Mouse (Mus musculus) embryonic facial prominence, embryonic 10.5 days (tissue): ENCODE data around the gene Stat2. TPM values are rescaled to one million over a fixed set of nuclear protein-coding genes. Genes with fewer than 3 reads are reported as not detected.
A peak's percentile ranks its signal among the peaks of the same experiment; 100 is the strongest.
"Not testable (repeated sequence)": the region's sequence is repeated elsewhere in the genome, so short reads cannot be mapped to it uniquely, and the experiment has no call there.

Experiments used
- DNase-seq: peaks from one replicate; pipeline ENCODE4 v3.0.0-alpha.2; 2017; ENCODE audit warnings: low spot score
- H3K27ac ChIP-seq: fragments of 300-500 bp; sonication (generic); replicated peaks from 2 replicates; pipeline ENCODE4 v1.5.1; 2016; ENCODE audit warnings: mild to moderate bottlenecking
- H3K27me3 ChIP-seq: fragments of 300-500 bp; sonication (generic); replicated peaks from 2 replicates; pipeline ENCODE4 v1.6.1; 2016; ENCODE audit warnings: low read depth, mild to moderate bottlenecking; ENCODE audit not compliant: poor library complexity, severe bottlenecking
- H3K36me3 ChIP-seq: fragments of 300-500 bp; sonication (generic); replicated peaks from 2 replicates; pipeline ENCODE4 v1.6.1; 2016; ENCODE audit warnings: mild to moderate bottlenecking, moderate library complexity
- H3K4me1 ChIP-seq: fragments of 300-500 bp; sonication (generic); 2 replicates; pipeline ENCODE4 v1.6.1; 2016
- H3K4me3 ChIP-seq: fragments of 300-500 bp; sonication (generic); 2 replicates; pipeline ENCODE4 v1.5.1; 2016; ENCODE audit warnings: mild to moderate bottlenecking, moderate library complexity
- H3K9me3 ChIP-seq: fragments of 300-500 bp; sonication (generic); 2 replicates; pipeline ENCODE4 v1.6.1; 2016; ENCODE audit warnings: mild to moderate bottlenecking
- WGBS: fragments of 180-500 bp; shearing (Covaris S2); methylation state at CpG from one replicate; pipeline ENCODE4 v1.1.7; 2016; 5-methylcytosine and 5-hydroxymethylcytosine counted together
- polyA plus RNA-seq: library from polyadenylated mRNA; unstranded; fragments of >200 nt; fragmentation: Nextera tagmentation; extraction: Ambion mirVana; gene quantifications from 2 replicates; pipeline ENCODE4 v1.2.1, GENCODE M21; 2016

Gene Stat2
- polyA plus RNA-seq, 1 experiment from 2014 or later = 14.3 TPM

GRCm38 (mm10) chr10:128310902-128311301 lies 40.5 kb downstream of the Stat2 start:
- H3K27me3 ChIP-seq = no peaks in the 10 kb centered on the region
- WGBS = 89% methylated on average over 4 of the region's 4 CpGs
- H3K4me3 ChIP-seq = no peak overlapping the region
- peaks cover 94% of the 10 kb centered on the region for H3K36me3 ChIP-seq
- no peak overlapping the region for H3K27ac ChIP-seq
- H3K4me1 ChIP-seq = no peaks in the 10 kb centered on the region
- DNase-seq = no peak
- H3K9me3 ChIP-seq = no peaks in the 10 kb centered on the region

- DNase-seq = no peak
- no peak overlapping the region for H3K4me3 ChIP-seq
- no peak overlapping the region for H3K27ac ChIP-seq
- H3K4me1 ChIP-seq = no peaks in the 10 kb centered on the region
- H3K9me3 ChIP-seq = no peaks in the 10 kb centered on the region
- no peaks in the 10 kb centered on the region for H3K27me3 ChIP-seq
- H3K36me3 ChIP-seq = peaks cover 100% of the 10 kb centered on the region
- WGBS = 91% methylated on average over 8 of the region's 8 CpGs
Observed at GRCm38 (mm10) chr10:128315578-128315977, 45.2 kb downstream of the Stat2 start.

- peak overlapping the region; percentile 97 for H3K27ac ChIP-seq
- WGBS = 66% methylated on average over 12 of the region's 12 CpGs
- peak overlapping the region; percentile 89 for H3K4me3 ChIP-seq
- peaks cover 75% of the 10 kb centered on the region for H3K36me3 ChIP-seq
- no peaks in the 10 kb centered on the region for H3K9me3 ChIP-seq
- H3K4me1 ChIP-seq = peaks cover 16% of the 10 kb centered on the region
- DNase-seq = peak; percentile 23
- H3K27me3 ChIP-seq = no peaks in the 10 kb centered on the region
Observed at GRCm38 (mm10) chr10:128321641-128322040, 51.3 kb downstream of the Stat2 start.

GRCm38 (mm10) chr10:128322141-128323108 lies 52.1 kb downstream of the Stat2 start, which contains the start of gene Cnpy2:
Gene Cnpy2, plus strand, starts transcription at chr10:128322459.
- Histone ChIP-seq H3K4me3 (peak within 1 kb of the TSS; percentile 89), H3K36me3 (peaks cover 75% of the 10 kb centered on the region)

GRCm38 (mm10) chr10:128323516-128323915 lies 53.2 kb downstream of the Stat2 start:
- Histone ChIP-seq H3K4me1 (peaks cover 16% of the 10 kb centered on the region), H3K27me3 (no peaks in the 10 kb centered on the region), H3K36me3 (peaks cover 75% of the 10 kb centered on the region), H3K27ac (peak overlapping the region; percentile 97), H3K4me3 (peak overlapping the region; percentile 89), H3K9me3 (no peaks in the 10 kb centered on the region)
- DNase-seq = no peak
- WGBS = 82% methylated on average over 8 of the region's 8 CpGs

More at GRCm38 (mm10) chr10:128322141-128323108, 52.1 kb downstream of the Stat2 start, which contains the start of gene Cnpy2:
- under 1% methylated on average over 40 of the region's 40 CpGs for WGBS
- Histone ChIP-seq H3K27ac (peak within 1 kb of the TSS; percentile 97), H3K9me3 (no peaks in the 10 kb centered on the region), H3K27me3 (no peaks in the 10 kb centered on the region), H3K4me1 (peaks cover 16% of the 10 kb centered on the region)
- peak; percentile 97 for DNase-seq

GRCm38 (mm10) chr10:128326825-128327224 lies 56.5 kb downstream of the Stat2 start:
- 94% methylated on average over 8 of the region's 8 CpGs for WGBS
- peaks cover 64% of the 10 kb centered on the region for H3K36me3 ChIP-seq
- H3K9me3 ChIP-seq = no peaks in the 10 kb centered on the region

GRCm38 (mm10) chr10:128327610-128328009 lies 57.3 kb downstream of the Stat2 start:
- Histone ChIP-seq H3K36me3 (peaks cover 64% of the 10 kb centered on the region), H3K4me3 (no peak overlapping the region), H3K27ac (no peak overlapping the region), H3K4me1 (peaks cover 12% of the 10 kb centered on the region), H3K27me3 (no peaks in the 10 kb centered on the region), H3K9me3 (no peaks in the 10 kb centered on the region)
- WGBS = 91% methylated on average over 10 of the region's 10 CpGs
- no peak for DNase-seq

More at GRCm38 (mm10) chr10:128326825-128327224, 56.5 kb downstream of the Stat2 start:
- Histone ChIP-seq H3K27me3 (no peaks in the 10 kb centered on the region), H3K27ac (no peak overlapping the region), H3K4me1 (peaks cover 12% of the 10 kb centered on the region), H3K4me3 (no peak overlapping the region)
- DNase-seq = no peak

- 80% methylated on average over 6 of the region's 6 CpGs for WGBS
- H3K27me3 ChIP-seq, H3K27ac ChIP-seq, H3K4me3 ChIP-seq, H3K4me1 ChIP-seq, DNase-seq, H3K9me3 ChIP-seq: not testable (repeated sequence)
- H3K36me3 ChIP-seq = peaks cover 24% of the 10 kb centered on the region
Observed at GRCm38 (mm10) chr10:128332358-128333249, 62.2 kb downstream of the Stat2 start.

- H3K4me3 ChIP-seq = no peak overlapping the region
- H3K9me3 ChIP-seq = no peaks in the 10 kb centered on the region
- H3K36me3 ChIP-seq = peaks cover 13% of the 10 kb centered on the region
- no peaks in the 10 kb centered on the region for H3K27me3 ChIP-seq
- DNase-seq = peak; percentile 79
- 9% methylated on average over 4 of the region's 4 CpGs for WGBS
- H3K4me1 ChIP-seq = peaks cover 26% of the 10 kb centered on the region
- H3K27ac ChIP-seq = no peak overlapping the region
Observed at GRCm38 (mm10) chr10:128335582-128335981, 65.2 kb downstream of the Stat2 start.

GRCm38 (mm10) chr10:128336195-128336594 lies 65.8 kb downstream of the Stat2 start:
- no peak for DNase-seq
- Histone ChIP-seq H3K27me3 (no peaks in the 10 kb centered on the region), H3K4me1 (peaks cover 26% of the 10 kb centered on the region), H3K4me3 (no peak overlapping the region), H3K9me3 (no peaks in the 10 kb centered on the region), H3K27ac (no peak overlapping the region), H3K36me3 (peaks cover 19% of the 10 kb centered on the region)
- 96% methylated on average over 3 of the region's 3 CpGs for WGBS

- 86% methylated on average over 3 of the region's 3 CpGs for WGBS
- DNase-seq = no peak
- Histone ChIP-seq H3K27me3 (no peaks in the 10 kb centered on the region), H3K4me3 (peak overlapping the region; percentile 84; the same call in 1 of the 2 replicates), H3K27ac (no peak overlapping the region; the same call in 1 of the 2 replicates), H3K9me3 (no peaks in the 10 kb centered on the region), H3K36me3 (peaks cover 23% of the 10 kb centered on the region), H3K4me1 (peaks cover 26% of the 10 kb centered on the region)
Observed at GRCm38 (mm10) chr10:128336597-128336996, 66.2 kb downstream of the Stat2 start.
